ENCODE assay signal across 12 mouse cellular contexts in genomic region chr11:116010948-116011347, GRCm38 (mm10). TPM values are rescaled to one million over a fixed set of nuclear protein-coding genes. Genes with fewer than 3 reads are reported as not detected.
DNase-seq lines count a peak whose midpoint lies in the region; ATAC-seq and TF ChIP-seq lines count a peak whose summit lies in the region.
"Had no signal": no experiment of that assay in that cellular context is flagged by ENCODE, and none has a peak within 500 bp of the region (broad histone marks: within the 10 kb centered on the region; RNA-seq: fewer than 3 reads in every experiment).

No protein-coding gene starts in this region.

- H3K4me1 ChIP-seq in heart, embryonic 15.5 days (replicated peaks), result peaks cover 18% of the 10 kb centered on the region
- H3K4me1 ChIP-seq in neural tube, embryonic 15.5 days, result peaks cover 25% of the 10 kb centered on the region
- H3K4me1 ChIP-seq in intestine, postnatal 0 days (replicated peaks; ENCODE audit: control insufficient read depth, insufficient read depth, low read length), result peaks cover 8% of the 10 kb centered on the region

- WGBS in heart, embryonic 15.5 days, result 76% methylated on average over 5 of the region's 5 CpGs
- 88% methylated on average over 5 of the region's 5 CpGs for WGBS in neural tube, embryonic 15.5 days
- 77% methylated on average over 5 of the region's 5 CpGs for WGBS in intestine, postnatal 0 days

- no peak overlapping the region for H3K4me2 ChIP-seq in heart, embryonic 15.5 days
- no peak overlapping the region for H3K4me2 ChIP-seq in neural tube, embryonic 15.5 days
- H3K4me2 ChIP-seq in intestine, postnatal 0 days (replicated peaks; ENCODE audit: low read depth), result peak overlapping the region; percentile 97; the same call in 1 of the 2 replicates
- H3K4me2 ChIP-seq in myocyte (ENCODE audit: low read depth), result peak overlapping the region; percentile 79

- 0 out of 2 replicates have a peak overlapping the region, but pooled peaks have one; percentile 91 for H3K27ac ChIP-seq in heart, embryonic 15.5 days
- 0 out of 2 replicates have a peak overlapping the region, but pooled peaks have one; percentile 86 for H3K27ac ChIP-seq in neural tube, embryonic 15.5 days (replicated peaks)
- H3K27ac ChIP-seq in intestine, postnatal 0 days (ENCODE audit: low read depth, low read length), result peak overlapping the region; percentile 96; the same call in 1 of the 2 replicates
- H3K27ac ChIP-seq: midbrain, embryonic 12.5 days; neural tube, embryonic 12.5 days had no signal

- TF ChIP-seq POLR2A in myocyte (IDR thresholded peaks at IDR 0.05; ENCODE audit: insufficient read length, low read depth), result no peak

- no peaks in the 10 kb centered on the region for H3K27me3 ChIP-seq in heart, embryonic 15.5 days
- H3K27me3 ChIP-seq in neural tube, embryonic 15.5 days (replicated peaks), result no peaks in the 10 kb centered on the region
- H3K27me3 ChIP-seq in intestine, postnatal 0 days (replicated peaks; ENCODE audit: control insufficient read depth, insufficient read depth, low read length), result no peaks in the 10 kb centered on the region
- H3K27me3 ChIP-seq in myocyte (ENCODE audit: control insufficient read depth, insufficient read depth, insufficient read length), result no peaks in the 10 kb centered on the region

- peaks cover 21% of the 10 kb centered on the region for H3K36me3 ChIP-seq in heart, embryonic 15.5 days
- peaks cover 13% of the 10 kb centered on the region; the same call in 1 of the 2 replicates for H3K36me3 ChIP-seq in neural tube, embryonic 15.5 days
- peaks cover 41% of the 10 kb centered on the region for H3K36me3 ChIP-seq in intestine, postnatal 0 days (ENCODE audit: control insufficient read depth, insufficient read depth)
- no peaks in the 10 kb centered on the region for H3K36me3 ChIP-seq in myocyte (ENCODE audit: control insufficient read depth, insufficient read depth)
- H3K36me3 ChIP-seq: midbrain, embryonic 12.5 days had no signal

- no peak overlapping the region for H3K4me3 ChIP-seq in heart, embryonic 15.5 days
- H3K4me3 ChIP-seq in neural tube, embryonic 15.5 days (replicated peaks), result no peak overlapping the region
- H3K4me3 ChIP-seq in intestine, postnatal 0 days (ENCODE audit: low read depth, low read length), result no peak overlapping the region
- peak overlapping the region; percentile 47 for H3K4me3 ChIP-seq in myocyte
- H3K4me3 ChIP-seq: neural tube, embryonic 12.5 days had no signal

- H3ac ChIP-seq in myocyte (ENCODE audit: control insufficient read depth, insufficient read length), result no peak overlapping the region

- no peaks in the 10 kb centered on the region for H3K9me3 ChIP-seq in heart, embryonic 15.5 days (replicated peaks)
- no peaks in the 10 kb centered on the region for H3K9me3 ChIP-seq in neural tube, embryonic 15.5 days (replicated peaks)
- H3K9me3 ChIP-seq in intestine, postnatal 0 days (ENCODE audit: control insufficient read depth), result no peaks in the 10 kb centered on the region
- H3K9me3 ChIP-seq: midbrain, embryonic 12.5 days; neural tube, embryonic 12.5 days had no signal

- no peak for DNase-seq in heart, adult 8-10 months (ENCODE audit: low spot score)
- no peak for DNase-seq in neural tube, embryonic 10.5 days (ENCODE audit: extremely low spot score, low spot score)
- DNase-seq in layer of hippocampus, adult 9-10 months (ENCODE audit: low spot score), result no peak
- DNase-seq: adrenal gland, adult 8-10 months; lung, adult 2 months had no signal

- no peak for TF ChIP-seq CTCF in intestine, postnatal 0 days (IDR thresholded peaks at IDR 0.05; ENCODE audit: low read depth)

- ATAC-seq in heart, embryonic 15.5 days (replicated peaks; ENCODE audit: insufficient number of reproducible peaks, insufficient read depth, low FRiP score, low read depth), result no peak
- no peak for ATAC-seq in neural tube, embryonic 15.5 days (ENCODE audit: low FRiP score)
- ATAC-seq in intestine, postnatal 0 days, result no peak
- ATAC-seq: inflammation-experienced regulatory T-cells, adult 6 months had no signal

- H3K9ac ChIP-seq in heart, embryonic 15.5 days, result no peak overlapping the region
- no peak overlapping the region for H3K9ac ChIP-seq in neural tube, embryonic 15.5 days (replicated peaks)
- no peak overlapping the region for H3K9ac ChIP-seq in intestine, postnatal 0 days (ENCODE audit: low read depth, low read length)
- H3K9ac ChIP-seq: midbrain, embryonic 12.5 days; neural tube, embryonic 12.5 days had no signal

- H3K79me2 ChIP-seq in myocyte (ENCODE audit: control insufficient read depth, insufficient read depth), result no peaks in the 10 kb centered on the region

TF ChIP-seq in myocyte, 11 proteins besides CTCF, POLR2A, EP300 and RAD21:
- TF ChIP-seq REST (IDR thresholded peaks at IDR 0.05; ENCODE audit: insufficient read depth, insufficient read length), result no peak
- no peak for TF ChIP-seq MYOG (IDR thresholded peaks at IDR 0.05; ENCODE audit: control insufficient read depth in 1 of 3, insufficient read depth in 1 of 3, insufficient read length in 2 of 3, low read depth in 2 of 3)
- TF ChIP-seq TCF12 (IDR thresholded peaks at IDR 0.05; ENCODE audit: insufficient read depth, poor library complexity, severe bottlenecking), result no peak
- TF ChIP-seq TCF3 (IDR thresholded peaks at IDR 0.05; ENCODE audit: insufficient read length, low read depth), result no peak
- no peak for TF ChIP-seq CEBPB (IDR thresholded peaks at IDR 0.05; ENCODE audit: insufficient read depth, poor library complexity, severe bottlenecking)
- no peak for TF ChIP-seq E2F4 (IDR thresholded peaks at IDR 0.05; ENCODE audit: insufficient read depth)
- TF ChIP-seq USF1 (IDR thresholded peaks at IDR 0.05; ENCODE audit: low read depth), result no peak
- TF ChIP-seq MYOD1 (IDR thresholded peaks at IDR 0.05; ENCODE audit: control insufficient read depth in 1 of 3, insufficient read length in 2 of 3, low read depth in 2 of 3), result no peak
- TF ChIP-seq MAX (IDR thresholded peaks at IDR 0.05; ENCODE audit: low read depth), result no peak
- TF ChIP-seq POLR2AphosphoS2 (IDR thresholded peaks at IDR 0.05; ENCODE audit: insufficient read length, low read depth), result no peak
- no peak for TF ChIP-seq SRF (IDR thresholded peaks at IDR 0.05; ENCODE audit: control insufficient read depth, insufficient read length, low read depth)

RNA-seq across cellular contexts. Expression of gene Galk1, which starts 1.6 kb away (rescaled TPM):
- 120 and 147 TPM in 2 replicates for polyA plus RNA-seq in heart, embryonic 15.5 days (2015; fragmentation: Nextera tagmentation; extraction: Ambion mirVana)
- total RNA-seq in heart, adult 8-10 months (2022), result 10 to 100 TPM; 12.5 to 16.0 (median 15.0) TPM
- 65.9 and 98.5 TPM in 2 replicates for polyA plus RNA-seq in neural tube, embryonic 15.5 days (2015; fragmentation: Nextera tagmentation; extraction: Ambion mirVana)
- polyA plus RNA-seq in intestine, postnatal 0 days (2015; fragmentation: Nextera tagmentation; extraction: Ambion mirVana), result 387 and 418 TPM in 2 replicates
- 172 TPM for polyA plus RNA-seq in myocyte (2012; fragmentation: generic; extraction: Trizol)

RNA-seq across cellular contexts. Expression of gene H3f3b, which starts 16.8 kb away (rescaled TPM):
- 648 and 727 TPM in 2 replicates for polyA plus RNA-seq in heart, embryonic 15.5 days (2015; fragmentation: Nextera tagmentation; extraction: Ambion mirVana)
- 100 to 1,000 TPM in 3 of 4 experiments, 10 to 100 TPM in 1; 92.7 to 141 (median 123) TPM for total RNA-seq in heart, adult 8-10 months (2022)
- 1,496 and 1,502 TPM in 2 replicates for polyA plus RNA-seq in neural tube, embryonic 15.5 days (2015; fragmentation: Nextera tagmentation; extraction: Ambion mirVana)
- polyA plus RNA-seq in intestine, postnatal 0 days (2015; fragmentation: Nextera tagmentation; extraction: Ambion mirVana), result 1,144 and 1,190 TPM in 2 replicates
- polyA plus RNA-seq in myocyte (2012; fragmentation: generic; extraction: Trizol), result 502 TPM

RNA-seq across cellular contexts. Expression of gene Unk, which starts 19.2 kb away (rescaled TPM):
- 19.5 and 27.3 TPM in 2 replicates for polyA plus RNA-seq in heart, embryonic 15.5 days (2015; fragmentation: Nextera tagmentation; extraction: Ambion mirVana)
- total RNA-seq in heart, adult 8-10 months (2022), result 1 to 10 TPM; 7.2 to 9.4 (median 7.8) TPM
- polyA plus RNA-seq in neural tube, embryonic 15.5 days (2015; fragmentation: Nextera tagmentation; extraction: Ambion mirVana), result 31.6 and 33.5 TPM in 2 replicates
- polyA plus RNA-seq in intestine, postnatal 0 days (2015; fragmentation: Nextera tagmentation; extraction: Ambion mirVana), result 7.4 and 8.8 TPM in 2 replicates
- 15.3 TPM for polyA plus RNA-seq in myocyte (2012; fragmentation: generic; extraction: Trizol)

RNA-seq across cellular contexts. Expression of gene Itgb4, which starts 36.4 kb away (rescaled TPM):
- 1.2 and 3.9 TPM in 2 replicates for polyA plus RNA-seq in heart, embryonic 15.5 days (2015; fragmentation: Nextera tagmentation; extraction: Ambion mirVana)
- 1 to 10 TPM; 2.3 to 3.1 (median 3.0) TPM for total RNA-seq in heart, adult 8-10 months (2022)
- 2.0 and 4.9 TPM in 2 replicates for polyA plus RNA-seq in neural tube, embryonic 15.5 days (2015; fragmentation: Nextera tagmentation; extraction: Ambion mirVana)
- 16.6 and 17.8 TPM in 2 replicates for polyA plus RNA-seq in intestine, postnatal 0 days (2015; fragmentation: Nextera tagmentation; extraction: Ambion mirVana)
- polyA plus RNA-seq in myocyte (2012; fragmentation: generic; extraction: Trizol), result 1.2 TPM
- polyA plus RNA-seq: inflammation-experienced regulatory T-cells, adult 6 months had no signal

Comparison
In these comparisons a context has a peak if more than half of its experiments do, and no peak if none do; other contexts are left out.
1. H3K4me2 ChIP-seq: peak in intestine, postnatal 0 days (single experiment) and myocyte (single experiment); none in heart, embryonic 15.5 days (single experiment) and neural tube, embryonic 15.5 days (single experiment).
2. Peak in every context shown above with its lines, with median percentiles within 50 percentile points of each other: H3K27ac ChIP-seq.